Mouse (Mus musculus) olfactory bulb, adult 2 months (tissue): ENCODE data around the gene Tyk2.

Source experiments
- CTCF ChIP-seq: fragments of 200-500 bp; IDR thresholded peaks from 2 replicates; pipeline ENCODE4 v1.5.1; 2012; ENCODE audit warnings: low read depth, mild to moderate bottlenecking, low read length, moderate library complexity; ENCODE audit not compliant: insufficient read depth
- POLR2A ChIP-seq: fragments of 200-500 bp; IDR thresholded peaks from 2 replicates; pipeline ENCODE4 v1.6.1; 2012; ENCODE audit warnings: mild to moderate bottlenecking, low read depth, low read length, moderate library complexity; ENCODE audit not compliant: insufficient read depth

- TF ChIP-seq POLR2A, result no peak
- TF ChIP-seq CTCF, result no peak
Measured at GRCm38 (mm10) chr9:21163086-21164050, 32.3 kb upstream of the Tyk2 start.
